Comparison of ENCODE assay signal across 8 mouse cellular contexts in the genomic region with DNA sequence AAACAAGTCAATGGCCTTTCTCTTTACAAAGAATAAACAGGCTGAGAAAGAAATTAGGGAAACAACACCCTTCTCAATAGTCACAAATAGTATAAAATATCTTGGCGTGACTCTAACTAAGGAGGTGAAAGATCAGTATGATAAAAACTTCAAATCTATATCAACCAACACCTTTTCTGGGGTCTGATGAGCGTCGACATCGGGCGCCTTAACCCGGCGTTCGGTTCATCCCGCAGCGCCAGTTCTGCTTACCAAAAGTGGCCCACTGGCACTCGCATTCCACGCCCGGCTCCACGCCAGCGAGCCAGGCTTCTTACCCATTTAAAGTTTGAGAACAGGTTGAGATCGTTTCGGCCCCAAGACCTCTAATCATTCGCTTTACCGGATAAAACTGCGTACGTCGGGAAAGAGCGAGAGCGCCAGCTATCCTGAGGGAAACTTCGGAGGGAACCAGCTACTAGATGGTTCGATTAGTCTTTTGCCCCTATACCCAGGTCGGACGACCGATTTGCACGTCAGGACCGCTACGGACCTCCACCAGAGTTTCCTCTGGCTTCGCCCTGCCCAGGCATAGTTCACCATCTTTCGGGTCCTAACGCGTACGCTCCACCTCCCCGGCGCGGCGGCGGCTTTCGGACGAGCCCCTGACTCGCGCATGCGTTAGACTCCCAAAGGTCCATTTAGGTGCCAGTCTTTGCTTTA.
DNase-seq lines count a peak whose midpoint lies in the region; ATAC-seq and TF ChIP-seq lines count a peak whose summit lies in the region.
"Not testable (repeated sequence)": the region's sequence is repeated elsewhere in the genome, so short reads cannot be mapped to it uniquely, and the experiment has no call there.

No protein-coding gene starts in this region.

- H3K9ac ChIP-seq in forebrain, embryonic 15.5 days (replicated peaks); liver, embryonic 15.5 days; neural tube, embryonic 12.5 days; stomach, postnatal 0 days (ENCODE audit: low read length): not testable (repeated sequence)

- peak; percentile 97 for ATAC-seq in forebrain, embryonic 15.5 days (replicated peaks)
- peak; percentile 100 for ATAC-seq in liver, embryonic 15.5 days (ENCODE audit: insufficient read depth)
- ATAC-seq in neural tube, embryonic 12.5 days (ENCODE audit: low FRiP score, low read depth), result peak; percentile 99
- peak; percentile 100 for ATAC-seq in stomach, postnatal 0 days (ENCODE audit: low FRiP score, low TSS enrichment)

- peaks cover 38% of the 10 kb centered on the region for H3K4me1 ChIP-seq in forebrain, embryonic 15.5 days
- H3K4me1 ChIP-seq in liver, embryonic 15.5 days (replicated peaks); stomach, postnatal 0 days (replicated peaks; ENCODE audit: control insufficient read depth, insufficient read depth): not testable (repeated sequence)
- peaks cover 16% of the 10 kb centered on the region for H3K4me1 ChIP-seq in neural tube, embryonic 12.5 days

- WGBS in forebrain, embryonic 15.5 days, result 72% methylated on average over 47 of the region's 47 CpGs
- 79% methylated on average over 47 of the region's 47 CpGs for WGBS in large intestine, adult 2 months
- WGBS in liver, embryonic 15.5 days (ENCODE audit: insufficient replicate concordance), result 67% methylated on average over 47 of the region's 47 CpGs
- 77% methylated on average over 47 of the region's 47 CpGs for WGBS in neural tube, embryonic 12.5 days
- WGBS in stomach, postnatal 0 days, result 75% methylated on average over 47 of the region's 47 CpGs

- DNase-seq in CD8-positive naive resting alpha-beta T cell, adult 2 months (ENCODE audit: low read depth in 2 of 2, low spot score in 2 of 2), result peak; percentile 100
- DNase-seq in c-Kit-positive CD71-positive TER-119-positive erythroid progenitor cells, embryonic 14.5 days (ENCODE audit: low spot score), result peak; percentile 100
- peak; percentile 89 for DNase-seq in heart, postnatal 25 days (ENCODE audit: low spot score)
- DNase-seq in large intestine, adult 2 months (ENCODE audit: low read depth, low spot score), result peak; percentile 100
- peak; percentile 95 for DNase-seq in stomach, postnatal 0 days (ENCODE audit: low spot score)

- not testable (repeated sequence) for H3K27me3 ChIP-seq in forebrain, embryonic 15.5 days; liver, embryonic 15.5 days; neural tube, embryonic 12.5 days (replicated peaks); stomach, postnatal 0 days (ENCODE audit: control insufficient read depth, insufficient read depth, low read length)

- H3K9me3 ChIP-seq in forebrain, embryonic 15.5 days; liver, embryonic 15.5 days (replicated peaks); neural tube, embryonic 12.5 days; stomach, postnatal 0 days (ENCODE audit: control insufficient read depth, low read length): not testable (repeated sequence)

- not testable (repeated sequence) for H3K36me3 ChIP-seq in forebrain, embryonic 15.5 days; liver, embryonic 15.5 days (replicated peaks); neural tube, embryonic 12.5 days; stomach, postnatal 0 days (ENCODE audit: control insufficient read depth, insufficient read depth, low read length)

- not testable (repeated sequence) for TF ChIP-seq EP300 in stomach, postnatal 0 days (optimal IDR thresholded peaks at IDR 0.05)

- intact Hi-C loops in heart, postnatal 25 days (cut with DNase I), result not testable (repeated sequence)

- TF ChIP-seq CTCF in stomach, postnatal 0 days (IDR thresholded peaks at IDR 0.05; ENCODE audit: low read depth), result not testable (repeated sequence)

- H3K27ac ChIP-seq in forebrain, embryonic 15.5 days (replicated peaks); liver, embryonic 15.5 days (replicated peaks); neural tube, embryonic 12.5 days; stomach, postnatal 0 days (replicated peaks): not testable (repeated sequence)

- H3K4me2 ChIP-seq in forebrain, embryonic 15.5 days (replicated peaks); liver, embryonic 15.5 days; neural tube, embryonic 12.5 days (replicated peaks); stomach, postnatal 0 days (replicated peaks; ENCODE audit: low read depth): not testable (repeated sequence)

- H3K4me3 ChIP-seq in forebrain, embryonic 15.5 days; liver, embryonic 15.5 days (replicated peaks); neural tube, embryonic 12.5 days; stomach, postnatal 0 days (ENCODE audit: low read depth, low read length): not testable (repeated sequence)
